Mouse (Mus musculus) heart, adult 2 months (tissue): ENCODE measurements around the gene Cacna1g.

ENCODE experiments used
- CTCF ChIP-seq: fragments of 200-600 bp; IDR thresholded peaks from 2 replicates; pipeline ENCODE4 v1.8.1; 2022; ENCODE audit warnings: antibody characterized with exemption, mild to moderate bottlenecking, moderate library complexity
- POLR2A ChIP-seq: fragments of 200-500 bp; IDR thresholded peaks from 2 replicates; pipeline ENCODE4 v1.6.1; 2011; ENCODE audit warnings: mild to moderate bottlenecking, low read depth, low read length, control low read depth; ENCODE audit not compliant: insufficient read depth

- TF ChIP-seq POLR2A: no peak
- TF ChIP-seq CTCF: no peak
Measured at GRCm38 (mm10) chr11:94464170-94464569, 9.8 kb downstream of the Cacna1g start.
